Mouse (Mus musculus): ENCODE data around the gene Cks1b. TPM values are rescaled to one million over a fixed set of nuclear protein-coding genes. Genes with fewer than 3 reads are reported as not detected.

Cks1b gene
- total and polyA plus RNA-seq, 3 experiments = 173 to 270 (median 268) TPM

DNA sequence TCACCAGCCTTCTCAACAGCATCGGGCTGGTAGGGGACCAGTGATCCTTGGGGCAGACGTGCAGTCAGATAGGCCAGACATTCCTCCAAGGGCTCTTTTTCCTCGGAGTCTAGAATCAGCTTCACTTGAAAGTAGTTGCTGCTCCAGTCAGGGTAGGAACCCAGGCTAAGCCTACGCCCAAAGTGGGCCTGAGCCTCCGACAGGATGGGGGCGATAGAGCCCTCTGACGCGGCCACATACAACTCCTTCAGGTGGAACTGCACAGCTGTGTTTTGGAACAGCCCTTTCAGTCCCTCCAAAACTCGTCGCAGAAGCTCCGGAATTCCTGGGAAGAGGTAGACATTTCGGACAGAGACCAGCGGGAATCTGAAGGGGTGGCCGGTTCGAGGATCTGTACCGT lies 9.7 kb downstream of the Cks1b start:
- no peak overlapping the region for H3K4me2 ChIP-seq (ENCODE audit: insufficient read depth, low read depth, poor library complexity, severe bottlenecking)
- TF ChIP-seq CTCF (conservative IDR thresholded peaks at IDR 0.05 in 1 of 2, IDR thresholded peaks at IDR 0.05 in 1 of 2; ENCODE audit: low read depth in 2 of 2, low read length in 2 of 2) = no peak
- TF ChIP-seq HCFC1 (IDR thresholded peaks at IDR 0.05; ENCODE audit: low read depth, low read length) = no peak
- TF ChIP-seq MXI1 (IDR thresholded peaks at IDR 0.05; ENCODE audit: low read depth, low read length) = no peak
- no peak for TF ChIP-seq ETS1 (conservative IDR thresholded peaks at IDR 0.05; ENCODE audit: low read depth, low read length)
- TF ChIP-seq KAT2A (IDR thresholded peaks at IDR 0.05; ENCODE audit: insufficient replicate concordance, low read length) = no peak
- TF ChIP-seq USF1 (IDR thresholded peaks at IDR 0.05; ENCODE audit: low read depth, low read length) = no peak
- TF ChIP-seq USF2 (conservative IDR thresholded peaks at IDR 0.05; ENCODE audit: low read depth, low read length) = no peak
- H3K27ac ChIP-seq (ENCODE audit: insufficient read depth, low read depth) = no peak overlapping the region
- 0 out of 2 replicates have a peak, but pooled peaks cover 6% of the 10 kb centered on the region for H3K79me2 ChIP-seq (replicated peaks; ENCODE audit: control insufficient read depth, extremely low read depth, insufficient read depth, poor library complexity, severe bottlenecking)
- dilution Hi-C loops (cut with MboI; ENCODE audit: extremely low pct_ligation_motif_present, extremely low pct_unique_long_range_greater_than_20kb, low sequenced_read_pairs) = no loop called here
- H3K27me3 ChIP-seq (replicated peaks) = no peaks in the 10 kb centered on the region
- no peak overlapping the region for H3K9ac ChIP-seq (ENCODE audit: insufficient read depth, low read depth)
- H3K9me3 ChIP-seq (replicated peaks; ENCODE audit: low read length) = peaks cover 5% of the 10 kb centered on the region
- no peak for DNase-seq (ENCODE audit: extremely low read depth)
- no peak overlapping the region for H3K4me3 ChIP-seq (replicated peaks in 1 of 3; ENCODE audit: low read depth in 2 of 3, low read length in 2 of 3, poor library complexity in 1 of 3)
- peaks cover 6 to 62% of the 10 kb centered on the region in 2 experiments for H3K4me1 ChIP-seq (ENCODE audit: control insufficient read depth in 1 of 2, insufficient read depth in 2 of 2)
- H3K36me3 ChIP-seq (replicated peaks in 1 of 2; ENCODE audit: control insufficient read depth in 1 of 2, insufficient read depth in 1 of 2, low read length in 1 of 2) = peaks cover 37 to 61% of the 10 kb centered on the region in 2 experiments
- in situ Hi-C loops (cut with MboI; ENCODE audit: low pct_ligation_motif_present, low pct_unique_long_range_greater_than_20kb, low sequenced_read_pairs) = no loop called here

GRCm38 (mm10) chr3:89406887-89407286 lies 11.3 kb downstream of the Cks1b start:
- H3K36me3 ChIP-seq (replicated peaks in 1 of 2; ENCODE audit: control insufficient read depth in 1 of 2, insufficient read depth in 1 of 2, low read length in 1 of 2) = peaks cover 52 to 71% of the 10 kb centered on the region in 2 experiments
- in situ Hi-C loops (cut with MboI; ENCODE audit: low pct_ligation_motif_present, low pct_unique_long_range_greater_than_20kb, low sequenced_read_pairs) (no loop called here), dilution Hi-C loops (cut with MboI; ENCODE audit: extremely low pct_ligation_motif_present, extremely low pct_unique_long_range_greater_than_20kb, low sequenced_read_pairs) (no loop called here)

DNA sequence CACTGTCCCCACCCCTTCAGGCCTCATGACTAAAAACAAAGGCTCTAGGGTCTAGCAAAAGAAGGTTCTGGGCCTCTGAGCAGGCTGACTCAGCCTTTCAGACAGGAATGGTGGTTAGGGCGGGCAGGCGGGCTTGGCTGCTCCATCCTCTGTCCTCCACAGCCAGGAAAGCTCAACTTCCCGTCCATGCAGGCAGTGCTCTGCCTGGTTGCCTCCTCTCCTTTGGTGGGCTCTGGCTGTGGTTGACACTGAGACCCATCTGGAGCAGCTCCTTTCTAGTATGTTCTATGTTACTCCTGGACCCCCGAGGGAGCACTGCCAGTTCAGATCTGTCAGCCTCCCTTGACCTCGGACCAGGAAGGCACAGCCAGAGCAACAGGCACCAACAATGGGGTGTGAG lies 15.5 kb downstream of the Cks1b start, which contains the start of gene Lenep:
Gene Lenep (minus strand): TSS at position 101 of the 400 bp plus-strand sequence.
- H3K4me1 ChIP-seq (ENCODE audit: control insufficient read depth in 1 of 2, insufficient read depth in 2 of 2) = peaks cover 6 to 45% of the 10 kb centered on the region in 2 experiments
- no peaks in the 10 kb centered on the region for H3K79me2 ChIP-seq (replicated peaks; ENCODE audit: control insufficient read depth, extremely low read depth, insufficient read depth, poor library complexity, severe bottlenecking)
- TF ChIP-seq ZC3H11A (IDR thresholded peaks at IDR 0.05; ENCODE audit: low read depth, low read length) = no peak
- no peak for TF ChIP-seq MEF2A (IDR thresholded peaks at IDR 0.05; ENCODE audit: borderline replicate concordance, low read depth, low read length)
- H3K36me3 ChIP-seq (replicated peaks in 1 of 2; ENCODE audit: control insufficient read depth in 1 of 2, insufficient read depth in 1 of 2, low read length in 1 of 2) = peaks cover 61 to 84% of the 10 kb centered on the region in 2 experiments
- dilution Hi-C loops (cut with MboI; ENCODE audit: extremely low pct_ligation_motif_present, extremely low pct_unique_long_range_greater_than_20kb, low sequenced_read_pairs) = no loop called here
- H3K9ac ChIP-seq (ENCODE audit: insufficient read depth, low read depth) = no peak within 1 kb of the TSS
- in situ Hi-C loops (cut with MboI; ENCODE audit: low pct_ligation_motif_present, low pct_unique_long_range_greater_than_20kb, low sequenced_read_pairs) = no loop called here
- H3K27ac ChIP-seq (ENCODE audit: insufficient read depth, low read depth) = no peak within 1 kb of the TSS
- no peaks in the 10 kb centered on the region for H3K27me3 ChIP-seq (replicated peaks)
- DNase-seq (ENCODE audit: extremely low read depth) = no peak
- H3K9me3 ChIP-seq (replicated peaks; ENCODE audit: low read length) = peaks cover 5% of the 10 kb centered on the region
- H3K4me3 ChIP-seq (replicated peaks in 1 of 3; ENCODE audit: low read depth in 2 of 3, low read length in 2 of 3, poor library complexity in 1 of 3) = no peak within 1 kb of the TSS
- no peak within 1 kb of the TSS for H3K4me2 ChIP-seq (ENCODE audit: insufficient read depth, low read depth, poor library complexity, severe bottlenecking)

More at GRCm38 (mm10) chr3:89406887-89407286, 11.3 kb downstream of the Cks1b start:
- Histone ChIP-seq H3K9ac (ENCODE audit: insufficient read depth, low read depth) (no peak overlapping the region), H3K27ac (ENCODE audit: insufficient read depth, low read depth) (no peak overlapping the region), H3K9me3 (replicated peaks; ENCODE audit: low read length) (peaks cover 5% of the 10 kb centered on the region), H3K79me2 (replicated peaks; ENCODE audit: control insufficient read depth, extremely low read depth, insufficient read depth, poor library complexity, severe bottlenecking) (0 out of 2 replicates have a peak, but pooled peaks cover 6% of the 10 kb centered on the region), H3K27me3 (replicated peaks) (no peaks in the 10 kb centered on the region), H3K4me2 (ENCODE audit: insufficient read depth, low read depth, poor library complexity, severe bottlenecking) (no peak overlapping the region), H3K4me3 (replicated peaks in 1 of 3; ENCODE audit: low read depth in 2 of 3, low read length in 2 of 3, poor library complexity in 1 of 3) (no peak overlapping the region), H3K4me1 (ENCODE audit: control insufficient read depth in 1 of 2, insufficient read depth in 2 of 2) (peaks cover 6 to 65% of the 10 kb centered on the region in 2 experiments)
- DNase-seq (ENCODE audit: extremely low read depth) = no peak
- TF ChIP-seq KAT2A (IDR thresholded peaks at IDR 0.05; ENCODE audit: insufficient replicate concordance, low read length) (no peak), ZMIZ1 (IDR thresholded peaks at IDR 0.05; ENCODE audit: low read depth, low read length) (no peak), USF1 (IDR thresholded peaks at IDR 0.05; ENCODE audit: low read depth, low read length) (no peak), IRF4 (IDR thresholded peaks at IDR 0.05; ENCODE audit: low read depth, low read length) (no peak), CHD2 (IDR thresholded peaks at IDR 0.05; ENCODE audit: low read length) (no peak), CTCF (conservative IDR thresholded peaks at IDR 0.05 in 1 of 2, IDR thresholded peaks at IDR 0.05 in 1 of 2; ENCODE audit: low read depth in 2 of 2, low read length in 2 of 2) (no peak), JUN (IDR thresholded peaks at IDR 0.05; ENCODE audit: insufficient read depth, low read depth, low read length) (no peak), PAX5 (IDR thresholded peaks at IDR 0.05; ENCODE audit: low read length) (no peak), RAD21 (IDR thresholded peaks at IDR 0.05; ENCODE audit: low read depth, low read length) (no peak), TCF12 (IDR thresholded peaks at IDR 0.05; ENCODE audit: low read depth, low read length) (no peak), UBTF (IDR thresholded peaks at IDR 0.05; ENCODE audit: low read depth, low read length) (no peak), GABPA (IDR thresholded peaks at IDR 0.05; ENCODE audit: insufficient replicate concordance, low read depth, low read length) (no peak)

All from CH12.LX (cell line).